Mouse (Mus musculus) WW6 (cell line): ENCODE data around the gene Pithd1.

Source experiments
- DNase-seq: peaks from one replicate; pipeline ENCODE4 v3.0.0-alpha.2; 2013; ENCODE audit warnings: low read depth, low spot score

Gene Pithd1

GRCm38 (mm10) chr4:135986943-135987710 lies at the start of gene Pithd1:
Gene Pithd1 (minus strand): TSS chr4:135987264.
- peak; percentile 78 for DNase-seq

- DNase-seq = no peak
These were observed 48.0 kb upstream of the Pithd1 start for GRCm38 (mm10) chr4:136035078-136035477.

GRCm38 (mm10) chr4:136033231-136033630 lies 46.2 kb upstream of the Pithd1 start:
- DNase-seq = no peak

- DNase-seq = no peak
These were observed 44.2 kb upstream of the Pithd1 start for GRCm38 (mm10) chr4:136030968-136031909.

GRCm38 (mm10) chr4:136028689-136029088 lies 41.6 kb upstream of the Pithd1 start:
- DNase-seq = no peak

- DNase-seq = no peak
These were observed 41.1 kb upstream of the Pithd1 start for GRCm38 (mm10) chr4:136028132-136028564.

GRCm38 (mm10) chr4:136027416-136028131 lies 40.5 kb upstream of the Pithd1 start:
- DNase-seq = no peak

- DNase-seq = no peak
These were observed 38.3 kb upstream of the Pithd1 start for GRCm38 (mm10) chr4:136025350-136025749.

GRCm38 (mm10) chr4:136022924-136023323 lies 35.9 kb upstream of the Pithd1 start:
- no peak for DNase-seq

GRCm38 (mm10) chr4:136021549-136022047 lies 34.5 kb upstream of the Pithd1 start, which contains the start of gene Eloa:
Gene Eloa (minus strand): TSS chr4:136021763.
- DNase-seq = peak; percentile 98

GRCm38 (mm10) chr4:136020743-136021548 lies 33.9 kb upstream of the Pithd1 start:
- DNase-seq = no peak

GRCm38 (mm10) chr4:136016059-136016602 lies 29.1 kb upstream of the Pithd1 start:
- no peak for DNase-seq

- DNase-seq = no peak
These were observed 23.5 kb upstream of the Pithd1 start for GRCm38 (mm10) chr4:136010586-136010985.

- no peak for DNase-seq
These were observed 21.9 kb upstream of the Pithd1 start for GRCm38 (mm10) chr4:136008782-136009447.

GRCm38 (mm10) chr4:136006821-136007220 lies 19.8 kb upstream of the Pithd1 start:
- no peak for DNase-seq

- DNase-seq = no peak
These were observed 17.9 kb upstream of the Pithd1 start for GRCm38 (mm10) chr4:136004921-136005320.

- no peak for DNase-seq
These were observed 17.1 kb upstream of the Pithd1 start for GRCm38 (mm10) chr4:136004107-136004675.

- no peak for DNase-seq
These were observed 8.1 kb upstream of the Pithd1 start for GRCm38 (mm10) chr4:135995118-135995517.

GRCm38 (mm10) chr4:135993941-135994340 lies 6.9 kb upstream of the Pithd1 start:
- no peak for DNase-seq
